Mouse (Mus musculus): ENCODE measurements around the gene Slc38a2.

The Slc38a2 gene

DNA sequence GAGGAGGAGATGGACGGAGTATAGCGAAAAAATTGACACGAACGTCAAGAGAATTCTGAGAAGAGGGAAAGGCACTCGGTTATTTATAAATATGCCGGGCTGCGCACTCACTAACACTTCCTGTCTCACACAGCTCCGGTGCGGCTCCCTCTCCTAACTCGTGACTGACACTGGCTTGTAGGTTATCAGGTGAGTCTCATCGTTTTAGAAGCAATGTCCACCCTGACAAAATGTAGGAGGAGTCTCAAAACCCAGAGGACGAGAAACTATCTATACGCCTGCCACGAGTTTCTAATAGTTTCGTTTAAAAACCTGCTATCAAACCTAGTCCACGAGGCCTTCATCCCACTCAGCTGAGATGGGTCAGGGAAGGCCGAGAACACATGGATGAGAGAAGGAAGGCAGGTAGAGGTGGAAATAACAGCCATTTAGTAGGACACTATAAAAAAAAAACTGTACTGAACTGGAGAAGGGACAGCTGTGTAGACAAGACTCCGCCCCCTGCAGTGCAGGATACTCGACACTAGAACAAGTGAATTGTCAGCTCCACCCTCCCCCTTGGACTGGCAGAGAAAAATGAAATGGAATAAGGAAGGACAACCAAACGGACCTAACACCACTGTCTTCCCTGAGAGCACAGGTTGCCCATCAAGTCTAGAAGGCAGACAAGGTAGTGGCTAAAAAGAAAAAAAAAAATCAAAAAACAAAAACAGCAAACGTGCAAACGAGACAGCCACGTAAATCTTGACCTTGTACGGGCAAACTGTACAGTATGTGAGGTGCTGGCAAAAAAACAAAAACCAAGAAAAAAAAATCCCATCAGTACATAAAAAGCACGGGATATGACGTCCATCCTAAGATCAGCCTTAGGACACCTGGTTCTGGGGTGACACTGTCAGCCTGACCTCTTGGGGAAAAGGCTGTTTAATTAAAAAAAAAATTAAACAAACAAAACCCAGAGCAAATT, 3.8 kb downstream of the Slc38a2 start:
- no peak for DNase-seq (ENCODE audit: low read depth)

GRCm38 (mm10) chr15:96694988-96695387, 4.5 kb downstream of the Slc38a2 start:
- no peak for DNase-seq (ENCODE audit: low read depth)

DNA sequence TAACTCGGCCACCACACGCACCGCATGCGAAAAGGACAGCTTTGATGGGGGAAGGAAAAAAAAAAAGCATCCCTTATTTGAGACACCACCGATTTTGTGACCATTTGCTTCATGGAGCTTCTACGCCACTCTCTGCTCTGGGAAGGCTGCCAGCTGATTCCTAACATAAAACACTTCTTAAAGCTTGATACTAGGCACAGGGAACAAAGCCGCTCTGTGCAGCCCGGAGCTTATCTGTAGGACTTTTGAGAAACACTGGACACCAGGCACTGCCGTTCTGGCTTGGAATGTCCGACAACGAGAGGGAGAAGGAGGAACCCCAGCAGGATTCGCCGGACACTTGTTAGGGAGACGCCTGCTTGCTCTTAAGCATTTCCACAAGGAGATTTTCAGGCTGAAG, 5.8 kb downstream of the Slc38a2 start:
- DNase-seq (ENCODE audit: low read depth), result no peak

DNA sequence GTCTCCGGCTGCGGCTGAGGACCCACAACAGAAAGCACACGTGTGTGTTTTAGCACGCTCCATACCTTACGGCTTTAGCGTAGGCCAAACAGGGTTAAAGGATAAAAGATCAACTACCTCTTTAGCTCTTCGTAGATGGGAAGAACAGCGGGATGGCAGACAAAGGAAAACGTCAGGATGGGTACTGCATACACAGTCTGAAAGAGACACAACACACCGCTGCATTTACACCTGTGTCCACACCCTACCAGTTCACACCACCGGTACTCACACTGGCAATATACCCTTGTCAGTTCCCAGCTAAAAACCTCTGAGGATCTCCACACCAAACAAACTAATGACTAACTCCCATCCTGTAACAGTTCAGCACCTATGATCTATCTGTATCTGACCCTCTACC, 7.1 kb downstream of the Slc38a2 start:
- DNase-seq (ENCODE audit: low read depth), result no peak

GRCm38 (mm10) chr15:96691381-96691780, 8.1 kb downstream of the Slc38a2 start:
- no peak for DNase-seq (ENCODE audit: low read depth)

GRCm38 (mm10) chr15:96690829-96691228, 8.7 kb downstream of the Slc38a2 start:
- no peak for DNase-seq (ENCODE audit: low read depth)

GRCm38 (mm10) chr15:96689919-96690318, 9.6 kb downstream of the Slc38a2 start:
- no peak for DNase-seq (ENCODE audit: low read depth)

DNA sequence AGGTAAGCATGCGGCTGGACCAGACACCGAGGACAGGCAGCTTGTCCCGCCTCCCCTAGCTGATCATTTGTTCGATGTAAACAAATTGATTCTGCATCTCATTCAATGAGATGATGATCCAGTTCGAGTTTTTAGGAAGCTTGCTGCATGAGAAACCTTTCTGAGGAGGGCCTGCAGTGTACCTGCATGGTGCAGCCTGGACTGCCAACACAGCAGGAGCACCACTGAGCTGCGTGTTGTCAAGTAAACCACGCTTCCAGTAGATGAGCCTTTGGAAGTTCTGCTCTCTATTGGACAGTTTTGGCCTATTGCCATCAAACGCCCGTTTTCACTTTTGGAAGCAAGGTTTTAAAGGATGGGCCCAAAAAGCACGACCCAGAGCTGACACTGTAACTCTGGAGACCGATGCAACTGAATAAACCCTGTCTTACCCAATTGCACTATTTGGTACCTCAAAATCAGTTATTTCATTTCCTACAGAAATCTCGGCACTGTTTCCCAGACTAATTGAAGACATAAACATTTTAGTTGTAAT, 10.7 kb downstream of the Slc38a2 start:
- DNase-seq (ENCODE audit: low read depth), result no peak

DNA sequence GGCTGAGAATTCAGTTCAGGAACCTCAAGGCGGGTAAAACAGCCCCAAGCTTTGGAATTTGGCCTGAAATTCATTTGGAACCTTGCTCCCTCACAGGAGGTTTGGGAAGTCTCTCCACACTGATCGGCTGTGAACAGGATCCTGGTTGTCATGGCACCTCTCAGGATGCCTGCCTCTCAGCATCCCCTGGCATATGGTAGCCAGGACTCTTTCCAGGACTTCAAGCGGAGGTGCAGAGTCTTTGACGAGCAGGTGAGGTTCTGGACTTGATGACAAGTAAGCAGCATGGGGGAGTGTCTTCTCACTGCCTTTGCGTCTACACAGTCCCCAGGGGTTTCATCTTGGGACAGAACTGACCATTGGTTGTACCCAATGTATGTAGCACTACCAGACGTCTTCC, 11.5 kb downstream of the Slc38a2 start:
- DNase-seq (ENCODE audit: low read depth), result no peak

- no peak for DNase-seq (ENCODE audit: low read depth)
Observed at GRCm38 (mm10) chr15:96687366-96687765, 12.2 kb downstream of the Slc38a2 start.

- DNase-seq (ENCODE audit: low read depth), result no peak
Observed at GRCm38 (mm10) chr15:96686201-96687159, 13.1 kb downstream of the Slc38a2 start.

DNA sequence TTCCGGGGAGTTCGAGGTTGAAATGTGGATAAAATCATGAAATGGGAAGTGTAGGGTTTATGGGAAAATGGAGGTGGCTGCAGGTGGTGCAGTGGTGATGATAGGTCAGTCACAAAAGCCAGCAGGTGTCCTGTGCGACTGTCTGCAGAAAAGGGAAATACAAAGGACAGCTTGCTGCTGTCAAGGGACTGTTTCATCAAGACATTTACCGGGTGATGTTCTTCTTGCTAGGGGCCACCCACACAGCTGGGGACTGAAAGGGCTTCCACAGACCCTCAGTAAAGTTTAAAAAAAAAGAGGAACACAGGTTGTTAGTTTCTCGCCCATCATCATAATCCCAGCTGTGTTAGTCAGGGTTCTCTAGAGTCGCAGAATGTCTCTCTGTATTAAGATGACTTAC, 14.3 kb downstream of the Slc38a2 start:
- no peak for DNase-seq (ENCODE audit: low read depth)

DNA sequence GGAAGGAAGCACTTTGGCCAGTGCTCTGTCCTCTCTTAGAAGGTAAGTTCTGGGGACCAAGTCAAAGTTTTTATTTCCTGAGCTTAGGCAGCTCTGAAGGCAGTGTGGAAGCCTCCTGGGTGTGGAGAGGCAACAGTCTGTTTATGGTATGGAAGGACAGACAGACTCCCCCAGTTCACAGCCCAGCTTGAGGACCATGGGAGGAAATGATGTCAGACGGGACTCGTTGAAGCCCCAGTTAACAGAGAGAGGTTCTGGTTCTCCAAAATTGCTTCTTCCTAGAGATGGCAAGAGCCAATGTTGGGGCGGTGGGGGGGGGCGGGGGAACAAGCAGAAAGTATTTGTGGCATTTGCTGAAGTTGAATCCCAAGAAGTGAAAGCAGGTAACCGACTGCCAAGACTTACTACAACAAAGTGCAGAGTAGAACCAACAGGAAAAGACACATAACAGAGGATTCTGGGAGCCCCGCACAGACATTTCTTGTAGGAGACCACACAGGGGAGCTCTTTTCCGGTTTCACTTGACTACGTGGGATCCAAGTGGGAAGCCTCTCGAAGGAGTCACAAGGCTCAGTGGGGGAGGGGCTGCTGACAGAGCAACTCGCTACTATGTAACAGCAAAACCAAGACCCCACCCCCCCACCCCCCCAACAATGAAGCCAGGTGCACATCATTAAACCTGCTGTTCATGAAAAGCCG, 15.2 kb downstream of the Slc38a2 start:
- DNase-seq (ENCODE audit: low read depth), result no peak

- DNase-seq (ENCODE audit: low read depth), result no peak
Observed at GRCm38 (mm10) chr15:96678871-96679773, 20.4 kb downstream of the Slc38a2 start.

- DNase-seq (ENCODE audit: low read depth), result no peak
Observed at GRCm38 (mm10) chr15:96676518-96676917, 23.0 kb downstream of the Slc38a2 start.

DNA sequence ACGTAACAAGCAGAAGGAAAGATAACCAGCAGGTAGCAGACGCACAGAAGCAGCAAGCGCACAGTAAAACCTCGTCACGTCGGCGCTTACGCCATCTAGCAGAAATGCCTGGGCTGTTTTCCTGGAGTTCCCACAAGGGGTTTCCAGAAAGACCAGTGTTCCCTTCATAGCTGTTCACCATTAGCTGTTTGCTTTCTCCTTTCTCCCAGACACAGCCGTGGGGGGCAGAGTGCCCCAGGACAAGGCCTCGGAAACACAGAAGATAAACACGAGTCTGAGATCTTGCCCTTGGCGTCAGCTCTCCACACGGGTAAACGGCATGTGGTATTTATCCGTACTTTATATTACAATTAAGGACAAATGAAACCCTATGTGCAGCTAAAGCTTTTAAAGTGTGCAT, 23.8 kb downstream of the Slc38a2 start:
- no peak for DNase-seq (ENCODE audit: low read depth)

GRCm38 (mm10) chr15:96675055-96675454, 24.5 kb downstream of the Slc38a2 start:
- no peak for DNase-seq (ENCODE audit: low read depth)

GRCm38 (mm10) chr15:96674089-96674488, 25.4 kb downstream of the Slc38a2 start:
- DNase-seq (ENCODE audit: low read depth), result no peak

- DNase-seq (ENCODE audit: low read depth), result no peak
Observed at GRCm38 (mm10) chr15:96669721-96670120, 29.8 kb downstream of the Slc38a2 start.

DNA sequence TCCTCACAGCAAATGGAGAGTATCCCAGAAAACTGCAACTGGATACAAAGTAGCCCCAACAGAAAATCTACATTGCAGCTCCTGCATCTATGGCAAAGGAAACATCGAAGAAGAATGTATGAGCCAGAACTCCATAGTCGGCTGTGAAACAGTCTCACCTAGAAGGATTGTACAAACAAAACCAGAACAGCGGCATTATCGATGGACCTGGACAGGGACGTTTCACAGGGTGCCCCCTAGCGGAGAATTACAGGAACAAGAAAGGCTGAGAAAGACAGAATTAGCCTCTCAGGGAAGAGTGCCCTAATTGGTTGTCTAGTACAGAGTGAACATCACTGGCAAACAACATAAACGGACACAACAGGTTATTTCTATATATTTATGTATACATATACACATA, 32.9 kb downstream of the Slc38a2 start:
- no peak for DNase-seq (ENCODE audit: low read depth)

GRCm38 (mm10) chr15:96665889-96666288, 33.6 kb downstream of the Slc38a2 start:
- DNase-seq (ENCODE audit: low read depth), result no peak
